Mouse (Mus musculus) CH12.LX (cell line): ENCODE results near the gene Zgrf1. TPM values are rescaled to one million over a fixed set of nuclear protein-coding genes. Genes with fewer than 3 reads are reported as not detected.

ENCODE experiments used
- DNase-seq: peaks from one replicate; pipeline ENCODE4 v3.0.0-alpha.2; 2013; ENCODE audit errors: extremely low read depth
- H3K27ac ChIP-seq: 2 replicates; pipeline ENCODE4 v1.5.1; 2012; ENCODE audit warnings: low read depth, mild to moderate bottlenecking, control low read depth, moderate library complexity; ENCODE audit not compliant: insufficient read depth
- H3K27me3 ChIP-seq: replicated peaks from 2 replicates; pipeline ENCODE3; 2012; ENCODE audit warnings: inconsistent platforms
- H3K36me3 ChIP-seq, 2 experiments: replicated peaks in 1 of 2; 2 replicates each; pipeline versions ENCODE3 to v1.6.1; 2012; ENCODE audit warnings: inconsistent platforms in 1 of 2, low read length in 1 of 2, mild to moderate bottlenecking in 1 of 2, mixed read lengths in 1 of 2, moderate library complexity in 1 of 2; ENCODE audit not compliant: control insufficient read depth in 1 of 2, insufficient read depth in 1 of 2
- H3K4me1 ChIP-seq, 2 experiments: 2 replicates each; pipeline ENCODE4 v1.6.1; 2012; ENCODE audit warnings: inconsistent platforms in 1 of 2, moderate library complexity in 1 of 2; ENCODE audit not compliant: insufficient read depth in 2 of 2, control insufficient read depth in 1 of 2
- H3K4me2 ChIP-seq: 2 replicates; pipeline ENCODE4 v1.6.1; 2012; ENCODE audit warnings: low read depth, mild to moderate bottlenecking, control low read depth; ENCODE audit not compliant: poor library complexity, insufficient read depth, severe bottlenecking
- H3K4me3 ChIP-seq, 3 experiments: fragments of 150-350 bp in 1 of 3; sonication (generic) in 1 of 3; replicated peaks in 1 of 3; 2 replicates each; pipeline versions ENCODE3 to v1.5.1; 2011 to 2012; ENCODE audit warnings: low read depth in 2 of 3, low read length in 2 of 3, mild to moderate bottlenecking in 2 of 3, moderate library complexity in 2 of 3, control low read depth in 1 of 3, improper control_type of control experiment in 1 of 3, inconsistent platforms in 1 of 3, mixed read lengths in 1 of 3; ENCODE audit not compliant: poor library complexity in 1 of 3
- H3K79me2 ChIP-seq: replicated peaks from 2 replicates; pipeline ENCODE4 v1.6.1; 2012; ENCODE audit warnings: mild to moderate bottlenecking, moderate library complexity; ENCODE audit not compliant: control insufficient read depth, poor library complexity, insufficient read depth, severe bottlenecking; ENCODE audit errors: extremely low read depth
- H3K9ac ChIP-seq: 2 replicates; pipeline ENCODE4 v1.6.1; 2012; ENCODE audit warnings: low read depth, mild to moderate bottlenecking, control low read depth, moderate library complexity; ENCODE audit not compliant: insufficient read depth
- H3K9me3 ChIP-seq: replicated peaks from 2 replicates; pipeline ENCODE3; 2012; ENCODE audit warnings: low read length, inconsistent platforms, mixed read lengths
- CHD2 ChIP-seq: IDR thresholded peaks from 2 replicates; pipeline ENCODE4 v1.6.1; 2011; ENCODE audit warnings: low read length, improper control_type of control experiment
- CTCF ChIP-seq, 2 experiments: IDR thresholded peaks in 1 of 2; conservative IDR thresholded peaks in 1 of 2; 2 replicates each; pipeline ENCODE4 v1.5.1; 2011 to 2012; ENCODE audit warnings: low read depth in 2 of 2, low read length in 2 of 2, improper control_type of control experiment in 1 of 2, inconsistent platforms in 1 of 2, mild to moderate bottlenecking in 1 of 2, moderate library complexity in 1 of 2
- E2F4 ChIP-seq: IDR thresholded peaks from 2 replicates; pipeline ENCODE4 v1.6.1; 2011; ENCODE audit warnings: low read depth, low read length, improper control_type of control experiment; ENCODE audit not compliant: insufficient replicate concordance
- ELF1 ChIP-seq: IDR thresholded peaks from 2 replicates; pipeline ENCODE4 v1.6.1; 2014; ENCODE audit warnings: low read depth, mild to moderate bottlenecking, inconsistent platforms, low read length, improper control_type of control experiment
- IRF4 ChIP-seq: IDR thresholded peaks from 2 replicates; pipeline ENCODE4 v1.6.1; 2014; ENCODE audit warnings: low read depth, mild to moderate bottlenecking, inconsistent platforms, low read length, improper control_type of control experiment
- JUND ChIP-seq: conservative IDR thresholded peaks from 2 replicates; pipeline ENCODE4 v1.6.1; 2011; ENCODE audit warnings: low read depth, low read length, improper control_type of control experiment
- MAFK ChIP-seq: IDR thresholded peaks from 2 replicates; pipeline ENCODE4 v1.6.1; 2011; ENCODE audit warnings: low read length, improper control_type of control experiment; ENCODE audit not compliant: insufficient replicate concordance
- MAX ChIP-seq: IDR thresholded peaks from 2 replicates; pipeline ENCODE4 v1.6.1; 2011; ENCODE audit warnings: low read length, improper control_type of control experiment
- MEF2A ChIP-seq: IDR thresholded peaks from 2 replicates; pipeline ENCODE4 v1.6.1; 2014; ENCODE audit warnings: low read depth, mild to moderate bottlenecking, inconsistent platforms, low read length, improper control_type of control experiment, borderline replicate concordance
- MXI1 ChIP-seq: IDR thresholded peaks from 2 replicates; pipeline ENCODE4 v1.6.1; 2011; ENCODE audit warnings: mild to moderate bottlenecking, low read depth, low read length, improper control_type of control experiment
- MYC ChIP-seq: IDR thresholded peaks from 2 replicates; pipeline ENCODE4 v1.6.1; 2011; ENCODE audit warnings: low read depth, mild to moderate bottlenecking, improper control_type of control experiment, low read length
- NELFE ChIP-seq: IDR thresholded peaks from 2 replicates; pipeline ENCODE4 v1.6.1; 2011; ENCODE audit warnings: low read depth, low read length, improper control_type of control experiment
- NRF1 ChIP-seq: IDR thresholded peaks from 2 replicates; pipeline ENCODE4 v1.6.1; 2014; ENCODE audit warnings: low read depth, mild to moderate bottlenecking, inconsistent platforms, low read length, improper control_type of control experiment, moderate library complexity
- PAX5 ChIP-seq: IDR thresholded peaks from 2 replicates; pipeline ENCODE4 v1.6.1; 2012; ENCODE audit warnings: low read length, inconsistent platforms, mixed read lengths
- RAD21 ChIP-seq: IDR thresholded peaks from 2 replicates; pipeline ENCODE4 v1.6.1; 2011; ENCODE audit warnings: low read depth, mild to moderate bottlenecking, low read length, improper control_type of control experiment, moderate library complexity
- SMC3 ChIP-seq: IDR thresholded peaks from 2 replicates; pipeline ENCODE4 v1.6.1; 2011; ENCODE audit warnings: low read depth, low read length, improper control_type of control experiment
- TCF12 ChIP-seq: IDR thresholded peaks from 2 replicates; pipeline ENCODE4 v1.6.1; 2014; ENCODE audit warnings: low read depth, mild to moderate bottlenecking, inconsistent platforms, low read length, improper control_type of control experiment
- UBTF ChIP-seq: IDR thresholded peaks from 2 replicates; pipeline ENCODE4 v1.6.1; 2012; ENCODE audit warnings: low read depth, mild to moderate bottlenecking, inconsistent platforms, low read length, improper control_type of control experiment, moderate library complexity
- USF1 ChIP-seq: IDR thresholded peaks from 2 replicates; pipeline ENCODE4 v1.6.1; 2014; ENCODE audit warnings: low read depth, mild to moderate bottlenecking, inconsistent platforms, low read length, improper control_type of control experiment
- USF2 ChIP-seq: conservative IDR thresholded peaks from 2 replicates; pipeline ENCODE4 v1.6.1; 2011; ENCODE audit warnings: low read depth, low read length, improper control_type of control experiment
- dilution Hi-C: fragments of 300-500 bp; cut with MboI; formaldehyde crosslinking; loops from 2 replicates; pipeline ENCODE4 v1.14.3; 2020; ENCODE audit warnings: low sequenced_read_pairs; ENCODE audit not compliant: extremely low pct_unique_long_range_greater_than_20kb, extremely low pct_ligation_motif_present
- in situ Hi-C: fragments of 300-500 bp; cut with MboI; formaldehyde crosslinking; loops from 3 replicates; pipeline ENCODE4 v1.14.3; 2019; ENCODE audit warnings: low sequenced_read_pairs, low pct_ligation_motif_present, low pct_unique_long_range_greater_than_20kb, mixed read lengths
- polyA plus RNA-seq: library from polyadenylated mRNA; unstranded; fragments of >175 nt; gene quantifications from 2 replicates; pipeline ENCODE4 v1.2.1, GENCODE M21; 2012; ENCODE audit warnings: low read depth; ENCODE audit not compliant: insufficient read length
- total RNA-seq, 2 experiments: library from RNA; depleted of rRNA; stranded (reverse); fragments of 300-350 nt in 1 of 2; fragments of >200 nt in 1 of 2; gene quantifications; 2 replicates each; pipeline ENCODE4 v1.2.3; 2012 to 2014

The Zgrf1 gene
- total and polyA plus RNA-seq, 3 experiments, result 7.0 to 10.2 (median 10.1) TPM

DNA sequence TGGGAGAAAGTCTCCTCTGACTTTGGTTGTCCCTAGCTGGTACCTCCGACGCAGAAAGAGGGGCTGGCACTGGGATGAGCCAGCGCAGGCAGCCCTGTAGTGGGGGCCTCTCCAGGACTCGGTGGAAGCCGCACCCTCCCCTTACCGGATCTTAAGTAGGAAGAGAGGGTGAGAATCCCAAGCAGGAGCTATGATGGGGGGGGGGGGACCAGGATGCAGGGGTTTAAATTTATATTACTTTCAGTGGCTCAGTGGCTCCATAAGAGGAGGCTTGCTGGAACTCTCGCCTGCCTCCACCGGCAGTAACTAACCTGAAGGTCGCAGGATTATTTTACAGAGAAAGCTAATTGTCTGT is 74.6 kb downstream of the Zgrf1 start:
- no peak overlapping the region for H3K9ac ChIP-seq
- no peak overlapping the region for H3K27ac ChIP-seq
- dilution Hi-C loops, result no loop called here
- H3K79me2 ChIP-seq, result no peaks in the 10 kb centered on the region
- H3K4me1 ChIP-seq, result no peaks in the 10 kb centered on the region
- no peak for TF ChIP-seq NELFE
- TF ChIP-seq, all 38 proteins: peak for 0
- Histone ChIP-seq H3K27me3 (no peaks in the 10 kb centered on the region), H3K4me2 (no peak overlapping the region), H3K4me3 (no peak overlapping the region), H3K9me3 (peaks cover under 1% of the 10 kb centered on the region), H3K36me3 (no peaks in the 10 kb centered on the region)
- no peak for DNase-seq
- in situ Hi-C loops, result loop anchor here (25.0 kb wide), 1 partner anchor 109 kb away; no protein-coding TSS in a partner anchor

DNA sequence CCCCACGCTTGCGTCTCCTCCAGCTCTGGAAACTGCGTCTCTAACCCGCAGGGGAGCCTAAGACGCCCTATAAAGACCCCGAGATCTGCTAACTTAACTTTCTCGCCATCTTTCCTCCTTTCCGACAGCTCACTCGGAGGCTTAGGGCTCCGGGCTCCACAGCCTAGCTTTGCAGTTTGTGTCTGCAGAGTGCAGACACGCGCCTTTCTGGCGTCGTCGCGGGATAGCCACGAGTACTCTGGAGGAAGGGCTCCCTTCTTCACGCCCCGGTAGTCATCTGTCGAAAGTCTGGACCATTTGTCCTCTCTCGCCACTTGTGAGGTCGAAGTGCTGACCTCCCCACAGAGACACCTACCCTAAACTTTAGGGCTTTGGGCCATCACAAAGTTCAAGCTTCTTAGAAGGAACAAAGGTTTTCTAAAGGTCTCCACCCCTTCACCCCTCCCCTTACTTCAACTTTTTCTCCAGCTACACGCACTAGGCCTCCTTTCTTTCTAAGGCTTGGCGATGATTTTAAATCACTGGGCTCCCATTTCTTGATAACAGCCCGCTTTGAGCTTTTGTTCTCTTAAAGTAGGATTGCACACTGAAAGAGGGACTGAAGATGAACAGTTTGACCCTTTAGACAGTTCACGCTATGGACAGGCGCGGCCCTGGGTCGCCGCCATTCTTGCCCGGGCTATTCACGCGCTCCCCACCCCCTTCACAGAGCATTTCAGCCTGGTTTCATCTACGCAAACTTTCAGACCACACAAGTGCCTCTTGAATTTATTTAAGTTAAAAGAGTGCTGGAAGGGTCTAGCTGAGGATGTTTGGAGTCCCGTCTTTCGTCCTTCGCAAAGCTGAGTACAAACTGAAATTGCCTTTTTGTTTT is 75.3 kb downstream of the Zgrf1 start:
- dilution Hi-C loops, result no loop called here
- H3K27ac ChIP-seq, result no peak overlapping the region
- TF ChIP-seq UBTF, result no peak
- TF ChIP-seq USF1, result no peak
- TF ChIP-seq SMC3, result no peak
- no peak for TF ChIP-seq USF2
- no peak for TF ChIP-seq E2F4
- no peak for TF ChIP-seq IRF4
- no peak for TF ChIP-seq MAFK
- TF ChIP-seq CHD2, result no peak
- no peak for TF ChIP-seq PAX5
- no peak for TF ChIP-seq MAX
- TF ChIP-seq ELF1, result no peak
- TF ChIP-seq NRF1, result no peak
- no peak for TF ChIP-seq TCF12
- no peak for TF ChIP-seq MEF2A
- TF ChIP-seq MXI1, result no peak
- no peak for TF ChIP-seq MYC
- no peak for TF ChIP-seq JUND
- no peak for TF ChIP-seq RAD21
- no peak for TF ChIP-seq CTCF (conservative IDR thresholded peaks at IDR 0.05 in 1 of 2, IDR thresholded peaks at IDR 0.05 in 1 of 2; ENCODE audit: low read depth in 2 of 2, low read length in 2 of 2)
- no peaks in the 10 kb centered on the region for H3K79me2 ChIP-seq
- in situ Hi-C loops, result loop anchor here (25.0 kb wide), 1 partner anchor 109 kb away; no protein-coding TSS in a partner anchor
- H3K4me1 ChIP-seq, result no peaks in the 10 kb centered on the region
- no peak for DNase-seq
- no peak overlapping the region for H3K9ac ChIP-seq
- no peak overlapping the region for H3K4me2 ChIP-seq
- H3K4me3 ChIP-seq, result no peak overlapping the region
- no peaks in the 10 kb centered on the region for H3K27me3 ChIP-seq
- H3K36me3 ChIP-seq, result no peaks in the 10 kb centered on the region
- H3K9me3 ChIP-seq, result peaks cover 6% of the 10 kb centered on the region
